Mouse (Mus musculus) CD4-positive helper T cell, adult 2 months (primary cell): Measurements from ENCODE around the gene Strn3.
A peak's percentile ranks its signal among the peaks of the same experiment; 100 is the strongest.
"Not testable (repeated sequence)": the region's sequence is repeated elsewhere in the genome, so short reads cannot be mapped to it uniquely, and the experiment has no call there.

Source experiments
- DNase-seq: peaks from one replicate; pipeline ENCODE4 v3.0.0-alpha.2; 2012; ENCODE audit warnings: low read depth, missing footprints, low spot score

Gene Strn3

DNA sequence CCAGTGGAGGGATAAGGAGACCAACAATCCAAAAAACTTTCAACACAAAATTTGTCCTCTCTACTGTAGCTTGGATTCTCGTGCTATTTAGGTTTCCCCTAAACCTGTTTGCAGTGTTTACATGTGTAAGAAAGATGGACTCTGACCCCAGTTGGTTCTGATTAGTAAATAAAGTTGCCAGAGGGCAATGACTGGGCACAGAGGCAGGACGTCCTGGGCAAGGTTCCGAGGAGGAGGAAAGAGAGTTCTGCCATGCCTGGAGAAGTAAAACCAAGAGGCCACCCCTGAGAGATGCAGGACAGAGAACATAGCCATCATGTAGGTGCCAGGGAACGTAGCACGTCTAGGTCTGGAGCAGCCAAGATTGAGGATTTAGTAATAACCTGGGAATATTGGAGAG is 79.3 kb downstream of the Strn3 start:
- no peak for DNase-seq

DNA sequence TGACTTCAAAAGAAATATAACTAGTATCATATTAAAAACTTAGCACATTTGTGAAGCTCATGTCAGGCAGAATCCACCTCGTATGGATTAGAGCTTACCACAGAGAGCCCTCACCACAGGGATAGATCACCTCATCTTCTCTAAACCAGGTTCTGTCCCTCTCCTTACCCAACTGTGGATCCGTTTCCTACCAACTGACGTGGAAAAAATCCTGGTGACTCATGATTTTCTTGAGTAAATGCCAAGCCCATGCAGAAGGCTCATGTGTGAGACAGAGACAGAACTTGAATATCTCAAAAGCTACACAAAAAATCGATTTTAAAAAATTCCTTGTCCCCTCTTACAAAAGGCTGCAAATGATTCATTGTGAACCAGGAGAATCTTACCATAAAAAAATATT is 85.6 kb downstream of the Strn3 start:
- no peak for DNase-seq

DNA sequence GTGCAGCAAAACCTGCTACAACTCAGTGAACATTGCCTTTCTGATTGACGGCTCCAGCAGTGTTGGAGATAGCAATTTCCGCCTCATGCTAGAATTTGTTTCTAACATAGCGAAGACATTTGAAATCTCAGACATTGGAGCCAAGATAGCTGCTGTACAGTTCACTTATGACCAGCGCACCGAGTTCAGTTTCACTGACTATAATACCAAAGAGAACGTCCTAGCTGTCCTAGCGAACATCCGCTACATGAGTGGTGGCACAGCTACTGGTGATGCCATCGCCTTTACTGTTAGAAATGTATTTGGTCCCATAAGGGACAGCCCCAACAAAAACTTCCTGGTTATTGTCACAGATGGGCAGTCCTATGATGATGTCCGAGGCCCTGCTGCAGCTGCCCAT is 88.4 kb downstream of the Strn3 start:
- DNase-seq, result no peak

DNA sequence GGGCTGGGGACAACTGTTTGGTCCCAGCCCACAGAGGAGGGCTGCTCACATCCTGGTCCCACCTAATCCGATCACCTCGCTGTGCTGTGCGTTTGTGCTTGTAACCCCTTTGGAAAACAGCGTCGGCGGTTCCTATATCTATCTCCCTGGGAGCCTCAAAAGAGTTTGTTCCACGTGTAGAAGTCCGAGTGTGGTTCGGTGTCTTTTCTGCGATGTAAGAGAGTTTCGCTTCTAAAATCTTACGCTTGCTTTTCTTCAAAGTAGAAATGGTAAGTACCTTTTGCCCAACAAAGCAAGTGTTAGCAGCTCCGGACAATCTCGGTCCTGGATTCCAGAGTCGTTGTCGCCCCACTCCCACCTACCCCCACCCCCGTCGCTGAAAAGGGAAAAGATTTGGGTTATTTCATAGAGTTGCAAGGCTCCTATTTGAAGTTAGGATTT is 97.6 kb downstream of the Strn3 start:
- DNase-seq, result no peak

DNA sequence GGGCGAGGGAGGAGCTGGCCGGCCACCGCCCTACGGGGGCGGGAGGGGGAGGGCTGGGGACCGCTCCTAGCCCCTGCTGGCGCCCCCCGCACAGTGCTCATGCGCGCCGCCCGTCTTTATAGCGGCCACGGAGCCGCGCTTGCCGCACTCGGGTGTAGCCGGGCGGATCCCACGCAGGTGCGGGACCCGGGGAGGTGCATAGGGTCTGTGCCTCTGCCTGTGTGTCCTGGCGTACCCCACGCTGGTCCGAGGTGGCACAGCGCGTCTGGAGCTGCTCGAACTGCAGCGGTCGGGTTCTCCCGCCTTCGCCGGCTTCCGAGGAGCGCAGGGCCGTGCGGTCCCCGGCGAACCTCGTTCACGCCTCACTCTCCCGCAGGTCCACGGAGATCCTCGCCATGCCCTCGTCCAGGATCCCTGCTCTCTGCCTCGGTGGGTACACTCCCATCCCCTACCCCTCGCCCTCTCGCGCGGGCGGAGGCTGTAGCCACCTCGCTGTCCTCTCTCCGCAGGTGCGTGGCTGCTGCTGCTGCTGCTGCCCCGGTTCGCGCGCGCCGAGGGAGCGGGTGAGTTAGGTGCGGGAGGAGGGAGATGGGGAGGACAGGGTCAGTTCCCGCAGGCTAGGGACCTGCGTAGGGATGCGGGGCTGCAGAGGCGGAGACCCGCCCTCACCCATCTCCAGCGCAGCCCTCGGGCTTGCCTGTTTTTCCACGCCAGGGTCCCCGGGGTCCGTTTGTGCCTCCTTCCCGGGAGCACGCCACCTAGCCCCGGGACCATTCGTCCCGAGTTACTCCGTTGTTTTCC is 98.3 kb downstream of the Strn3 start, which contains the start of gene Coch:
Gene Coch (plus strand): TSS at position 113 of the 801 bp plus-strand sequence.
- peak; percentile 8 for DNase-seq

DNA sequence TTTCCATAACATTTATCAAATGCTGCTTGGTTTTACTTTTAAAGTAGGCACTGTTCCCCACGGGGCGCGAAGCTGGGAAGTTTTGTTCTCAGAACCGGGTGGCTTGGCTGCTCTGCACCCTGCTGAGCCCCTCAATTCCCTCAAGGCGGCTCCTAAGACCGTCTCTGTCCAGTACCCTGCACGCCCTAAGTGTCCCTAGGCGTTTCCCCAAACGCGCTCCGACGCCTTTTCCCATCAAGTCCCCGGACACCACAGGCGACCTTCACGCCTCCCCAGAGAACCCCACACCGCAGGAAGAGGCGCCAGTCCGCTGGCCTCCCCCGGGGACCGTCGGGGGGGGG is 98.8 kb downstream of the Strn3 start:
- no peak for DNase-seq

DNA sequence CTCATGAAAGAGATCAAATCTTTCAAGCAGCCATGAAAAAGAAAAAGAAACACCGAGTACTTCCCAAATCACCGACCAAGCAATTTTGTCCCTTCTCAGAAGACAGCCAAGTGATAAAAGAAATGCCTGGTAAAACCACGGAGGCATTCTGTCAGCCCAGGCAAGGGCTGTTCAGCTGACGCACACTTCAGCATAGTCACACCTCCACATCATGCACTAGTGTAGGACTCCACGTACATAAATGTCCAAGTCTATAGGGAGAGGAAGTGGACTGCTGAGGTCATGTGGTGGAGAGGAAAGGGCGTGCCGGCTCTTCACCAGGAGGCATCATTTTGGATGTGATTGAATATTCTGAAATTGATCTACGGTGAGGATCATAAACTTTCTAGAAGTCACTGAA is 99.8 kb downstream of the Strn3 start:
- DNase-seq, result no peak

DNA sequence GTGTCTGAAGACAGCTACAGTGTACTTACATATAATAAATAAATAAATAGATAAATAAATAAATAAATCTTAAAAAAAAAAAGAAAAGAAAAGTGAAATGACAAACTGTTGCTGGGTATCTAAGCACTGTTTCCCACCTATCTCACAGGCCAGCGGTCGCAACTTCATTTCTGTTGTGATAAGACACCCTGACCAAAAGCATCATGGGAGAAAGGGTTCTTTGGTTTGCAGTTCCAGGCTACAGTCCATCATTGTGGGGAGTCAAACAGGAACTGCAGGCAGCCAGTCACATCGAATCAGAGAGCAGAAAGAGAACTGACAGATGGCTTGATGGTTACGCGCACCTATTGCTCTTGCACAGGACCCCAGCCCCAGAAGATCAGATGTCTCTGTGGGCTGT is 102.4 kb downstream of the Strn3 start:
- no peak for DNase-seq

DNA sequence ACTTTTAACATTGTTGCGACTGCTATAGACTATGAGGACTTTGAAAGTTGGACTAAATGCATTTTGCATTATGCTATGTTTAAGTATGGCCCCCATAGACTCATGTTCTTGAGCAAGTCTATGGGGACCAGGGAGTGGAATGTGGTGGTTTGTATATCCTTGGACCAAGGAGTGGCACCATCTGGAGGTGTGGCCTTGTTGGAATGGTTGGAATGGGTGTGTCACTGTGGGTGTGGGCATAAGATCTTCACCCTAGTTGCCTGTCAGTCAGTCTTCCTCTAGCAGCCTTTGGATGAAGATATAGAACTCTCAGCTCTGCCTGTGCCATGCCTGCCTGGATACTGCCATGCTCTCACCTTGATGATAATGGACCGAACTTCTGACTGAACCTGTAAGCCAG is 113.9 kb downstream of the Strn3 start:
- not testable (repeated sequence) for DNase-seq

DNA sequence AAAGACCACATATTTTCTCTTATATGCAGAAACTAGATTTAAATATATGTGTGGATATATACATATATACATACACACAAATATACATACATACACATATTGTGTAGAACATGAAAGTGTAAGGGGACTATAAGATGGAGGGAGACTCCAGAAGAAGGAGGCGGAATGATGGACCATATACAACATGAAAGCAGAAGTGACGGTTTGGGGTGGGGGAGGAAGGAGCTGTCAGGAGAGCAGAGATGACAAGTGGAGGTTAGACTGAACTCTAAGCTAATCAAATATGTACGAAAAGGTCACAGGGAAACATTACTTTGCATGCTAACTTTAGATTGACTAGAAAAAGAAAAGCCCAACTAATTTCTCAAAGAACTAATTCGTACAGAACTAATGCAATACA is 119.0 kb downstream of the Strn3 start:
- no peak for DNase-seq

DNA sequence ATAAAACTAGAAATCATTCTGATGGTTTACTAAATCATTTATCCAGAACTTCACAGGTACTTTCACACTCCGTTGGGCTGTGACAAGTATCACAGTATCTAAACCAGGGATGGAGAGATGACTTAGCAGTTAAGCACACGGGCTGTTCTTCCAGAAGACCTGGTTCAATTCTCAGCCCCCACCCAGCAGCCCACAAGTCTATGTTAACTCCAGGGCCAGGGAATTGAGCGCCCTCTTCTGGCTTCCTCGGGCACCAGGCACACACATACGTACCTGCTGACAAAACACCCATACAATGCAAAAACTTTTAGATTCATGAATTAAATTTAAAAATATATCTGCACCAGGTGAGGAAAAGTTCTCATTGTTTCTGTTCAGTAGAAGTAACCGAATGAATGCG is 121.8 kb downstream of the Strn3 start:
- DNase-seq, result no peak

DNA sequence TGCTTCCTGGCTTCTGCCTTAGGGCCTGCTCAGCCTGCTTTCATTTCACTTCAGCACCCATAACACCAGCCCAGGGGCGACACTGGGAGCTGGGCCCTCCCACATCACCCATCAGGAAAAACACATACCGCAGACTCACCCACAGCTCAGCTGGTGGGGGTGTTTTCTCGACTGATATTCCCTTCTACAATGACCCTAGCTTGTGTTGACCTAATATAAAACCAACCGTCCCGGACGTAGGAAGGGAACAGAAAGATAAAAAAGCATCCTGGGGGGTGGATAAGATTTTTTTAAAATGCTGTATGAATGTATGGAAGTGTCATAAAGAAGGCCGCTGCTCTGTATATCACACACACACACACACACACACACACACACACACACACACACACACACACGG is 122.2 kb downstream of the Strn3 start:
- no peak for DNase-seq

DNA sequence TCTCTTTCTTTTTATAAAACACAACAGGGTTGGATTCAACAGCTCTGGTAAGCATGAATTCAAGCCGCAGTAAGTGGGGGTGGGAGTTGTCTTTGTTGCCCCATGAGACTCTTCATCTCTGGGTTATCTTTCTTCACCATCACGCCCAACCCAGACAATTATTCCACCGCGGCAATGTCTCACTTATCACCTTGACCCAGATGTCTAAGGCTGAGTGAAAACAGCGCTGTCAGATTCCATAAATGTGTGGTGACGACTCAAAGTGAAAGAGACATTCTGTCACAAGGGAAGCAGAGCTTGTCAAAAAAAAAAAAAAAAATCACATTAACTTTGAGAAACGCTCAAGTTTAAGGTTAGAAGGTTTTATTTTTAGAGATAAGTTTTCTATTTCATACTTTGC is 124.5 kb downstream of the Strn3 start:
- DNase-seq, result peak; percentile 61

DNA sequence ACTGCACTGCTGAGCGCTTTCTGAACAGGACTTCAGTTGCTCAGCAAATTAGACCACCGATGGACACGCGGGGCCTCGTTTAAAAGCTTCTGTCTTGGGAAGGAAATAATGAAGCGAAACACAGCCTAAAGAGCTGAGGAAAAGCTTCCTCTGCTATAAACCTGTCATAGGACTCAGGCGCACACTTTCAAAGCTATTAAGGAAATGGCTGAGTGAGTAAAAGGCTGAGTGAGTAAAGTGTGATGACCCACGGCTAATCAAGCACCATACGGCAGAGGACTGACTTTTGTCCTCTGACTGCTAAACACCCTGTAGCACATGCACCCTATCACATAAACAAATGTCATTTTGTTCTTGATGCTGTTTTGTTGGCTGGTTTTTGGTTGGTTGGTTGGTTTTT is 130.3 kb downstream of the Strn3 start:
- DNase-seq, result no peak
